Mouse (Mus musculus) cerebellum, postnatal 36 days (tissue): ENCODE data around the gene Casp7.

Source experiments
- DNase-seq, 2 experiments: peaks; one replicate each; pipeline ENCODE4 v3.0.0; 2021 to 2022; ENCODE audit warnings: mixed read lengths in 2 of 2

Casp7 gene

DNA sequence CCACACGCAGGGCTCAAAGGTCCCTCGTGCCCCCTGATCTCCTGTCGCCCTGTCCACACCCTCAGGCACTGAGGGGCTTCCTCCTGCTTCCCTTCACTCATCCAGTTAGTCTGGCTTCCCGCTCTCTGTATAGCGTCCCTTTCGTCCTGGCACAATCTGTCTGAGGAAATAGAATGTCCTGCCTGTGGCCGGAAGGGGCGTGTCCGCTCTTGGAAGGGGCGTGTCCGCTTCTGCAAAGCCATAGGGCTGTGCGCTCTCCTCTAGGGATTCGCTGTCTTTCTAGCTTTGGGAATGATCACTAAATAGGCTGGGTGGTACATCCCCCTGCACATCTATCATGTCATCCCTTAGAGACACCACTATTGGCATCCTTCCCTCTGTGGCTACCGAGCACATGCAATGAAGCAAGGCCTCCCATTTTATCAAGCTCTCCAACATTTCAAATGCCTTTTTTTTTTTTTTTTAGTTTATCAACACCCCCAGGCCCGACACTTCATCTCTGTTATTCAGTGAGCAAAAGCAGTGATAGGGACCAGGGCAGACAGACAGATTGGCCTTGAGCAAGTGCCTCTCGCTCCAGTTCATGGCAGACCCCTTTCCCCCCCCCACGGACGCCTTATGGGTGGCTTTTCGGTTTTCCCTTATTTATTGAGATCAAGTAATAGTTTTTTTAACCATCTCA lies 78.1 kb downstream of the Casp7 start:
- DNase-seq, result no peak

- no peak for DNase-seq
These were observed 79.6 kb downstream of the Casp7 start for GRCm38 (mm10) chr19:56476546-56476945.

DNA sequence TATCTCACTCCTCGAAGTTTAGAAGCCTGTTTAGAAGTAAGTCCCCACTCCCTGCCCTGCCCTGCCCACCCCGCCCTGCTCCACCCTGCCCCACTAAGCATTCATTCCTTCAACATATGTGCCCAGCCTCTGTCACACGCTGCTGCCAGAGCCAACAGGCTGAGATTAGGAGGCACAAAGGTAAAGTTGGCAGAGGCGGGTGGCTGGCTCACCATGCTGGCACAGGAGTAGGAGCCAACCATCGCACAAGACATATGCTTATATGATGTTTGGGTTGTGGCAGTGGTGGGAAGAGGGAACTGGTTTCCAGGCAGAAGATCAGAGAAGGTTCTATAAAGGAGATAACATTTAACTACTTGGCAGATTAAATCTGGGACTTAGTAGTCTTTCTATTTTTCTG lies 80.3 kb downstream of the Casp7 start:
- no peak for DNase-seq

GRCm38 (mm10) chr19:56477832-56478231 lies 80.9 kb downstream of the Casp7 start:
- no peak for DNase-seq

- DNase-seq, result no peak
These were observed 87.9 kb downstream of the Casp7 start for GRCm38 (mm10) chr19:56484630-56485375.

DNA sequence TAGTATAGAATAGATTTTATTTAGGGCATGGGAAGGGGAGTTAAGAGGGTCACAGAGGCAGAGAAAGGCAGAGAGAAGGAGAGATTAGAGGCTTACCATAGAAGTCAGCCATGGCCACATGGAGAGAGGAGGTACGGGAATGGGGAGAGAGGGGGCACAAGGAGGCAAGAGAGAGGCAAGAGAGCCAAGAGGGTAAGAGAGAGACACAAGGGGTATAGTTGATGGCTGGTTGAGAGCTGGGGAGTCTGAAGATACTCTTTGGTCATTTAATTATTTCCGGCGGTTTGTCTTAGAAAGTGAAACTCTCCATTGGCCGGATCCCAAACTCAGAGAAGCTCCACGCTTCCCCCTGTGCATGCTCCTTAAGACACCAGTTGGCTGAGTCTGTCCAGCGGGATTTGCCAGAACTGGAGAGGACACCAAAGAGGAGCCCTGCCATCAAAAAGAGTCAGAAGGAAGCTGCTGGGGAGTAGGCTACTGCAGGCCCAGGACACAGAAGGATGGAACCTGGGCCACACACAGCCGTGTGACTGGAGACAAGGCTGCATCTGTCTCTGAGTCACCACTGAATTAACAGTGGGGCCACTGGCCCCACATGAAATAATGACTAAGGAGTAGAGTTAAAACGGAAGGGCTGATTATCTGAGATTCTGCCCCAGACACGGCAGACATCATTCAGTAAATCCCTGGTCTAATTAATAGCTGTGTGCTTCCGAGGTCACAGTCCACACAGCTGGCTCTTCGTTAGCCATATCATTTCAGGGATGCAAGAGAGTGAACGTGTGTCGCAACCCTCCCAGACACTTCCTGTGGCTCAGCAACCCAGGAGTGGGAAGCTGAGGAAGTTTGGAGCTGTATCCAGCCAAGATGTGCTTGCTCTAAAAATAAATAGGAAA lies 88.7 kb downstream of the Casp7 start:
- DNase-seq, result no peak

GRCm38 (mm10) chr19:56486926-56487325 lies 90.0 kb downstream of the Casp7 start:
- no peak for DNase-seq

DNA sequence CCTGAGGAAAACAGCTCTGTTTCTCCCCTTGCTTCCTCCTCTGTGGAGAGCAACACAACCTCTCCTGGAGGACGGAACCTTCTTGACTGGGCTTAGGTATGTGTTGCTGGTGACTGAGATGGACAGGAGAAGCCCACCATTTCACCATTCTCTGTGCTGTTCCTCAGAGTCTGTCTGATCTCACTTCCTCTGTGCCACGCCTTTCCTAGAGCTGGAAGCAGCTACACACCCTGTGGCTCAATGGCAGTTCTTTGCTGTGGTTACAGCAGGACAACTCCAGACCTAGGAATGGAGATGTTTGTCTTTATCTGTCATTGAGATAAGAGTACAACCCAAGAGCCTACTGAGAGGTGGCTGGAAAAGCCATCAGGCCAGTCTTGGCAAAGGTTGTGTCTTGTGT lies 90.4 kb downstream of the Casp7 start:
- DNase-seq, result no peak

DNA sequence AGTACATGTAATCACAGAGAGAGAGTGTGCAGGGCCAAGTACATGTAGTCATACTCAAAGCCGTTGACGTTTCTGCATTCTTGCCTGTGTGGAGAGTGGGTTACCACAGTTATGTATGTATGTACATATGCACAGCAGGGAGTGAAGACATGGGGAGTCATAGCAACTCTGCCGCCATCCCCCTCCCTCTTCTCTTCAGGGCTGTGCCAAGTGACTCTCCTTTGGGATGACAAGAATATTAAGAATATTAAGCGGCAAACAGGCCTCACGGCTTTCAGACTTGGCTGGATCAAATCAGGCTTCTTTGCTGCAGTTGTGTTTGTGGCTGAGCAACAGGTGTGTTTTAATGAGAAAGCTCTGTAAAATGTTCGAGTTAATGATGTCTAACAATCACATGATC lies 92.7 kb downstream of the Casp7 start:
- DNase-seq, result no peak
